Mouse (Mus musculus) hindlimb bud, embryonic 11.5 days (tissue): ENCODE data around the gene Megf11.
"Not testable (repeated sequence)": the region's sequence is repeated elsewhere in the genome, so short reads cannot be mapped to it uniquely, and the experiment has no call there.

Experiments used
- DNase-seq: peaks from one replicate; pipeline ENCODE4 v3.0.0-alpha.2; 2012; ENCODE audit warnings: low read depth, low spot score; ENCODE audit errors: extremely low spot score

Megf11 gene

GRCm38 (mm10) chr9:64639664-64640063 is 254.2 kb downstream of the Megf11 start:
- DNase-seq, result peak; percentile 47

- DNase-seq, result no peak
Observed at GRCm38 (mm10) chr9:64644129-64644528, 258.7 kb downstream of the Megf11 start.

GRCm38 (mm10) chr9:64645462-64645861 is 260.0 kb downstream of the Megf11 start:
- no peak for DNase-seq

GRCm38 (mm10) chr9:64649393-64649792 is 264.0 kb downstream of the Megf11 start:
- no peak for DNase-seq

GRCm38 (mm10) chr9:64649892-64650291 is 264.5 kb downstream of the Megf11 start:
- DNase-seq, result no peak

- no peak for DNase-seq
Observed at GRCm38 (mm10) chr9:64651181-64651580, 265.8 kb downstream of the Megf11 start.

- no peak for DNase-seq
Observed at GRCm38 (mm10) chr9:64651689-64652088, 266.3 kb downstream of the Megf11 start.

- DNase-seq, result no peak
Observed at GRCm38 (mm10) chr9:64652138-64652537, 266.7 kb downstream of the Megf11 start.

- DNase-seq, result no peak
Observed at GRCm38 (mm10) chr9:64652841-64653361, 267.5 kb downstream of the Megf11 start.

GRCm38 (mm10) chr9:64654723-64655122 is 269.3 kb downstream of the Megf11 start:
- DNase-seq, result no peak

GRCm38 (mm10) chr9:64656613-64657012 is 271.2 kb downstream of the Megf11 start:
- no peak for DNase-seq

- DNase-seq, result no peak
Observed at GRCm38 (mm10) chr9:64660222-64660621, 274.8 kb downstream of the Megf11 start.

- DNase-seq, result no peak
Observed at GRCm38 (mm10) chr9:64664612-64665011, 279.2 kb downstream of the Megf11 start.

GRCm38 (mm10) chr9:64666549-64666948 is 281.1 kb downstream of the Megf11 start:
- DNase-seq, result peak; percentile 44

GRCm38 (mm10) chr9:64667513-64667912 is 282.1 kb downstream of the Megf11 start:
- DNase-seq, result peak; percentile 56

GRCm38 (mm10) chr9:64668001-64668400 is 282.6 kb downstream of the Megf11 start:
- DNase-seq, result no peak

- not testable (repeated sequence) for DNase-seq
Observed at GRCm38 (mm10) chr9:64671341-64672319, 286.2 kb downstream of the Megf11 start.

- DNase-seq, result peak; percentile 39
Observed at GRCm38 (mm10) chr9:64687122-64688014, 301.9 kb downstream of the Megf11 start.

- DNase-seq, result no peak
Observed at GRCm38 (mm10) chr9:64688015-64688394, 302.6 kb downstream of the Megf11 start.

- no peak for DNase-seq
Observed at GRCm38 (mm10) chr9:64690771-64691170, 305.3 kb downstream of the Megf11 start.

- no peak for DNase-seq
Observed at GRCm38 (mm10) chr9:64691176-64691575, 305.8 kb downstream of the Megf11 start.
